Comparison of ENCODE assay signal across 7 mouse cellular contexts in the genomic region with DNA sequence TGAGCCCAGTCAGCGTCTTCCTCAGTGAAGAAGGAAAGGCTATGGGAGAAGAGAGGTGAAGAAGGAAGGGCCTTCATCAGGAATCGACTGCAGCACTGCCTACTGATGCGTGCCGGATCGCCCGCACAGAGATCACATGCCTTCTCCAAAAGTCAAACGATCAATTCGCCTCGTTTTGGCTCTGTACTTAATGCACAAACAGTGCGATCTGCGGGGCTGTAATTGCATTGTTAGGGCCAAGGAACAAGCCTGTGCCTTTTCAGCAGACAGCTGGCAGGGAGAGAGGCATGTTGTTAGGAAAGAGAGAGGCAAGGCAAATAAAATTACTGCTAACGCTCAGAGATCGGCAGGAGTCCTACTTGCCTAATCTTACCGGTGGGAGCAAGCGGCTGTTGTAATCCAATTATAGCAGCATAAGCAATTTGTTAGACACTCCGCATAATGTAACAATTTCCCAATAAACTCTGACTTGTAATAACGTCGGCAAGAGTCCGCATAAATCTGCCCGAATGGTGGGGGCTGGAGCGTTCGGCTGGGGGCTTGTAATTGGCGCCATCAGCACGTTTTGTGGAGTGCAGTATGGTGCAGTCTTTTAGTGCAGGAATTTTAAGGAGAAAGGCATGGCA.
DNase-seq lines count a peak whose midpoint lies in the region; ATAC-seq and TF ChIP-seq lines count a peak whose summit lies in the region.

No protein-coding gene starts in this region.

- H3K9me3 ChIP-seq in limb, embryonic 11.5 days (ENCODE audit: control insufficient read depth, low read length): no peaks in the 10 kb centered on the region

- H3K4me1 ChIP-seq in limb, embryonic 11.5 days (ENCODE audit: control insufficient read depth, insufficient read depth, low read length): peaks cover 21% of the 10 kb centered on the region
- H3K4me1 ChIP-seq in olfactory bulb, adult 2 months (ENCODE audit: control insufficient read depth, insufficient read depth, low read length): peaks cover 14% of the 10 kb centered on the region

- no peak for TF ChIP-seq POLR2A in olfactory bulb, adult 2 months (IDR thresholded peaks at IDR 0.05; ENCODE audit: insufficient read depth, low read depth, low read length)

- H3K27me3 ChIP-seq in limb, embryonic 11.5 days (ENCODE audit: control insufficient read depth, insufficient read depth, low read length): no peaks in the 10 kb centered on the region

- H3K4me2 ChIP-seq in limb, embryonic 11.5 days (ENCODE audit: low read depth, severe bottlenecking): peak overlapping the region; percentile 22; the same call in 1 of the 2 replicates

- no peak overlapping the region for H3K9ac ChIP-seq in limb, embryonic 11.5 days (ENCODE audit: low read length)

- DNase-seq in urinary bladder, postnatal 14 days (ENCODE audit: low spot score): peak; percentile 37
- no peak for DNase-seq in urinary bladder, postnatal 10 days (ENCODE audit: low spot score)
- peak; percentile 42 for DNase-seq in fat pad, adult 2 months (ENCODE audit: extremely low read depth, low read depth, low spot score)
- DNase-seq in limb, embryonic 11.5 days (ENCODE audit: low spot score): peak; percentile 71
- no peak for DNase-seq in left cerebral cortex, adult 11 months (ENCODE audit: low spot score)

- no peaks in the 10 kb centered on the region for H3K36me3 ChIP-seq in limb, embryonic 11.5 days (ENCODE audit: control insufficient read depth, insufficient read depth, low read length)

- no peak overlapping the region for H3K4me3 ChIP-seq in limb, embryonic 11.5 days (ENCODE audit: low read depth, low read length)
- no peak overlapping the region for H3K4me3 ChIP-seq in olfactory bulb, adult 2 months (ENCODE audit: insufficient read depth, low read depth, low read length)

- no peak for TF ChIP-seq CTCF in olfactory bulb, adult 2 months (IDR thresholded peaks at IDR 0.05; ENCODE audit: insufficient read depth, low read depth, low read length)

- 23% methylated on average over 24 of the region's 24 CpGs for WGBS in limb, embryonic 11.5 days
- 21% methylated on average over 24 of the region's 24 CpGs for WGBS in olfactory bulb, adult 2 months

- ATAC-seq in limb, embryonic 11.5 days (ENCODE audit: insufficient number of reproducible peaks, low FRiP score, low TSS enrichment, low read depth): 0 out of 2 replicates have a peak, but pooled peaks have one; percentile 68
- ATAC-seq in erythroblast, adult 5-6 weeks (replicated peaks; ENCODE audit: low FRiP score, poor library complexity, severe bottlenecking): no peak

- H3K27ac ChIP-seq in limb, embryonic 11.5 days (replicated peaks; ENCODE audit: low read depth, low read length): peak overlapping the region; percentile 23; the same call in 1 of the 2 replicates
- peak overlapping the region; percentile 58 for H3K27ac ChIP-seq in olfactory bulb, adult 2 months (ENCODE audit: insufficient read depth, low read depth, low read length)

Comparison
In these comparisons a context has a peak if more than half of its experiments do, and no peak if none do; other contexts are left out.
1. DNase-seq: peak in urinary bladder, postnatal 14 days (single experiment), fat pad, adult 2 months (single experiment) and limb, embryonic 11.5 days (single experiment); none in urinary bladder, postnatal 10 days (single experiment) and left cerebral cortex, adult 11 months (single experiment).